Mouse (Mus musculus) hindbrain, embryonic 16.5 days (tissue): Measurements from ENCODE around the gene Ajuba. TPM values are rescaled to one million over a fixed set of nuclear protein-coding genes. Genes with fewer than 3 reads are reported as not detected.

Source experiments
- ATAC-seq: fragments of 200-750 bp; cut with Nextera tagmentation; 2 replicates; pipeline ENCODE4 v1.8.0; 2017; ENCODE audit warnings: moderate TSS enrichment, moderate library complexity
- H3K27ac ChIP-seq: fragments of 300-500 bp; sonication (generic); 2 replicates; pipeline ENCODE4 v1.5.1; 2014; ENCODE audit warnings: low read depth, mild to moderate bottlenecking, control low read depth, low read length, moderate library complexity
- H3K27me3 ChIP-seq: fragments of 300-500 bp; sonication (generic); replicated peaks from 2 replicates; pipeline ENCODE4 v1.6.1; 2014; ENCODE audit warnings: low read length; ENCODE audit not compliant: control insufficient read depth, insufficient read depth
- H3K36me3 ChIP-seq: fragments of 300-500 bp; sonication (generic); 2 replicates; pipeline ENCODE4 v1.6.1; 2014; ENCODE audit warnings: mild to moderate bottlenecking, low read length, moderate library complexity, mixed read lengths; ENCODE audit not compliant: control insufficient read depth, insufficient read depth
- H3K4me1 ChIP-seq: fragments of 300-500 bp; sonication (generic); 2 replicates; pipeline ENCODE4 v1.6.1; 2014; ENCODE audit warnings: low read depth, low read length; ENCODE audit not compliant: control insufficient read depth, insufficient read depth
- H3K4me2 ChIP-seq: fragments of 300-500 bp; sonication (generic); 2 replicates; pipeline ENCODE4 v1.6.1; 2014; ENCODE audit warnings: mild to moderate bottlenecking, low read length, control low read depth, moderate library complexity
- H3K4me3 ChIP-seq: fragments of 300-500 bp; sonication (generic); 2 replicates; pipeline ENCODE4 v1.5.1; 2014; ENCODE audit warnings: mild to moderate bottlenecking, low read length, control low read depth, moderate library complexity
- H3K9ac ChIP-seq: fragments of 300-500 bp; sonication (generic); 2 replicates; pipeline ENCODE4 v1.6.1; 2014; ENCODE audit warnings: low read depth, mild to moderate bottlenecking, control low read depth, low read length, moderate library complexity
- H3K9me3 ChIP-seq: fragments of 300-500 bp; sonication (generic); 2 replicates; pipeline ENCODE4 v1.6.1; 2014; ENCODE audit warnings: mild to moderate bottlenecking, low read length, moderate library complexity; ENCODE audit not compliant: control insufficient read depth
- WGBS: fragments of 180-500 bp; shearing (Covaris S2); extraction: QIAGEN DNeasy Blood & Tissue Kit; methylation state at CpG from one replicate; pipeline ENCODE4 v1.1.7; 2014; 5-methylcytosine and 5-hydroxymethylcytosine counted together
- polyA plus RNA-seq: library from polyadenylated mRNA; unstranded; fragments of >200 nt; fragmentation: Nextera tagmentation; extraction: Ambion mirVana; gene quantifications from 2 replicates; pipeline ENCODE4 v1.2.1, GENCODE M21; 2015

Ajuba gene
- polyA plus RNA-seq, 1 experiment from 2014 or later: 4.7 TPM

GRCm38 (mm10) chr14:54560527-54561242 is 16.7 kb downstream of the Ajuba start:
- no peak overlapping the region for H3K4me2 ChIP-seq

GRCm38 (mm10) chr14:54557330-54557729 is 20.0 kb downstream of the Ajuba start:
- no peak for ATAC-seq
- 74% methylated on average over 8 of the region's 8 CpGs for WGBS
- no peak overlapping the region for H3K4me2 ChIP-seq
- no peak overlapping the region for H3K9ac ChIP-seq
- no peak overlapping the region for H3K27ac ChIP-seq
- no peak overlapping the region for H3K4me3 ChIP-seq
- no peaks in the 10 kb centered on the region for H3K27me3 ChIP-seq
- peaks cover 4% of the 10 kb centered on the region; the same call in 1 of the 2 replicates for H3K4me1 ChIP-seq
- no peaks in the 10 kb centered on the region; the same call in 1 of the 2 replicates for H3K9me3 ChIP-seq
- H3K36me3 ChIP-seq: no peaks in the 10 kb centered on the region

More at GRCm38 (mm10) chr14:54560527-54561242, 16.7 kb downstream of the Ajuba start:
- H3K4me3 ChIP-seq: no peak overlapping the region
- ATAC-seq: no peak
- H3K36me3 ChIP-seq: no peaks in the 10 kb centered on the region
- H3K27me3 ChIP-seq: no peaks in the 10 kb centered on the region
- H3K9me3 ChIP-seq: no peaks in the 10 kb centered on the region
- H3K27ac ChIP-seq: no peak overlapping the region
- no peak overlapping the region for H3K9ac ChIP-seq
- H3K4me1 ChIP-seq: no peaks in the 10 kb centered on the region
- 85% methylated on average over 14 of the region's 14 CpGs for WGBS

- Histone ChIP-seq H3K27me3 (no peaks in the 10 kb centered on the region), H3K4me1 (peaks cover 4% of the 10 kb centered on the region; the same call in 1 of the 2 replicates), H3K4me2 (peak within 1 kb of the TSS; percentile 96), H3K9me3 (no peaks in the 10 kb centered on the region; the same call in 1 of the 2 replicates), H3K4me3 (peak within 1 kb of the TSS; percentile 75), H3K36me3 (peaks cover 4% of the 10 kb centered on the region; the same call in 1 of the 2 replicates), H3K27ac (peak within 1 kb of the TSS; percentile 79), H3K9ac (peak within 1 kb of the TSS; percentile 78)
- under 1% methylated on average over 75 of the region's 76 CpGs for WGBS
- ATAC-seq: peak; percentile 96
Observed at GRCm38 (mm10) chr14:54553975-54554769, 23.2 kb downstream of the Ajuba start, which contains the start of gene Haus4. TSS of gene Haus4 (minus strand) at chr14:54554616.

GRCm38 (mm10) chr14:54553454-54553974 is 23.8 kb downstream of the Ajuba start:
- H3K4me3 ChIP-seq: peak overlapping the region; percentile 75
- H3K27ac ChIP-seq: peak overlapping the region; percentile 79
- H3K9me3 ChIP-seq: no peaks in the 10 kb centered on the region; the same call in 1 of the 2 replicates
- ATAC-seq: 0 out of 2 replicates have a peak, but pooled peaks have one; percentile 10
- H3K27me3 ChIP-seq: no peaks in the 10 kb centered on the region
- peak overlapping the region; percentile 96 for H3K4me2 ChIP-seq
- peaks cover 4% of the 10 kb centered on the region; the same call in 1 of the 2 replicates for H3K36me3 ChIP-seq
- H3K9ac ChIP-seq: peak overlapping the region; percentile 78
- peaks cover 4% of the 10 kb centered on the region; the same call in 1 of the 2 replicates for H3K4me1 ChIP-seq
- WGBS: 3% methylated on average over 21 of the region's 21 CpGs

- 96% methylated on average over 5 of the region's 5 CpGs for WGBS
- no peak for ATAC-seq
- Histone ChIP-seq H3K9ac (no peak overlapping the region), H3K27me3 (no peaks in the 10 kb centered on the region), H3K4me3 (no peak overlapping the region), H3K4me2 (no peak overlapping the region), H3K27ac (no peak overlapping the region), H3K36me3 (peaks cover 13% of the 10 kb centered on the region), H3K4me1 (no peaks in the 10 kb centered on the region), H3K9me3 (no peaks in the 10 kb centered on the region)
Observed at GRCm38 (mm10) chr14:54544703-54545102, 32.7 kb downstream of the Ajuba start.

GRCm38 (mm10) chr14:54540771-54541170 is 36.6 kb downstream of the Ajuba start:
- Histone ChIP-seq H3K4me1 (no peaks in the 10 kb centered on the region), H3K27ac (no peak overlapping the region), H3K9ac (no peak overlapping the region), H3K4me2 (no peak overlapping the region), H3K27me3 (no peaks in the 10 kb centered on the region), H3K9me3 (no peaks in the 10 kb centered on the region), H3K4me3 (no peak overlapping the region), H3K36me3 (peaks cover 3% of the 10 kb centered on the region)
- ATAC-seq: no peak
- WGBS: 56% methylated on average over 11 of the region's 11 CpGs

- no peak overlapping the region for H3K27ac ChIP-seq
- no peaks in the 10 kb centered on the region for H3K4me1 ChIP-seq
- peaks cover 3% of the 10 kb centered on the region; the same call in 1 of the 2 replicates for H3K36me3 ChIP-seq
- H3K4me2 ChIP-seq: no peak overlapping the region
- no peaks in the 10 kb centered on the region for H3K9me3 ChIP-seq
- no peak overlapping the region for H3K9ac ChIP-seq
- WGBS: 93% methylated on average over 2 of the region's 2 CpGs
- no peak for ATAC-seq
- H3K4me3 ChIP-seq: no peak overlapping the region
- H3K27me3 ChIP-seq: no peaks in the 10 kb centered on the region
Observed at GRCm38 (mm10) chr14:54538580-54538979, 38.8 kb downstream of the Ajuba start.

- H3K9ac ChIP-seq: no peak overlapping the region
- H3K27ac ChIP-seq: no peak overlapping the region
- H3K4me2 ChIP-seq: no peak overlapping the region
- H3K36me3 ChIP-seq: no peaks in the 10 kb centered on the region
- H3K27me3 ChIP-seq: no peaks in the 10 kb centered on the region
- ATAC-seq: peak; percentile 71; the same call in 1 of the 2 replicates
- no peaks in the 10 kb centered on the region for H3K9me3 ChIP-seq
- WGBS: 16% methylated on average over 17 of the region's 17 CpGs
- H3K4me1 ChIP-seq: peaks cover 6% of the 10 kb centered on the region
- no peak overlapping the region for H3K4me3 ChIP-seq
Observed at GRCm38 (mm10) chr14:54528446-54529111, 48.8 kb downstream of the Ajuba start.
